Mouse (Mus musculus) ES-Bruce4 (cell line): ENCODE results near the gene 6430628N08Rik.

Experiments
- CTCF ChIP-seq: IDR thresholded peaks from one replicate; pipeline ENCODE4 v1.8.1; 2011; ENCODE audit warnings: low read depth, low read length
- POLR2A ChIP-seq: IDR thresholded peaks from one replicate; pipeline ENCODE4 v1.8.1; 2011; ENCODE audit warnings: low read length; ENCODE audit not compliant: insufficient read depth

DNA sequence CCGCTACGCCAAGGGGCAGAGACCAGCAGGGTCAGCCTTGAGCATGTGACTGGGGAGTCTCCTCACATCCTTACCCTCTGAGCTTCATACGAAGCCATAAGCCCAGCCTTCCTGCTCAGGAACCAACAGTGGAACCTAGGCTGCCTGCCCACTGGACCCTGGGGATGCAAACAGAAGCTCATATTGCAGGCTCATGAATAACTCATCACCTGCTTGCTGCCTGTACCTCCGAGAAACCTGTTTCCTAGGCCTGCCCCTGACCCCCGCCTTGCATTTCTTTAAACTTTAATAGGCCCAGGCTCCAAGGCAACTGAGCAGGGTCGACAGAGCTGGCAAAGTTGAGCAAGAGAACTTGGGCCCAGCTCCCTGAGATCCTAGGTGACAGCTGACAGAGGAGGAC lies 6.4 kb upstream of the 6430628N08Rik start, which contains the start of gene Kncn:
- TF ChIP-seq CTCF (no peak), POLR2A (no peak)
